Mouse (Mus musculus) neural tube, embryonic 14.5 days (tissue): ENCODE results near the gene Car1. TPM values are rescaled to one million over a fixed set of nuclear protein-coding genes. Genes with fewer than 3 reads are reported as not detected.
"Not testable (repeated sequence)": the region's sequence is repeated elsewhere in the genome, so short reads cannot be mapped to it uniquely, and the experiment has no call there.

ENCODE experiments used
- ATAC-seq: fragments of 200-750 bp; cut with Nextera tagmentation; 2 replicates; pipeline ENCODE4 v1.8.0; 2017; ENCODE audit warnings: low read depth, mild to moderate bottlenecking, moderate TSS enrichment, moderate library complexity
- H3K27ac ChIP-seq: fragments of 300-500 bp; sonication (generic); 2 replicates; pipeline ENCODE4 v1.5.1; 2014; ENCODE audit warnings: low read depth, mild to moderate bottlenecking, control low read depth, low read length, moderate library complexity, mixed read lengths
- H3K27me3 ChIP-seq: fragments of 300-500 bp; sonication (generic); 2 replicates; pipeline ENCODE4 v1.6.1; 2014; ENCODE audit warnings: low read length; ENCODE audit not compliant: control insufficient read depth, insufficient read depth
- H3K36me3 ChIP-seq: fragments of 300-500 bp; sonication (generic); 2 replicates; pipeline ENCODE4 v1.6.1; 2014; ENCODE audit warnings: low read length, mixed read lengths; ENCODE audit not compliant: control insufficient read depth, insufficient read depth
- H3K4me1 ChIP-seq: fragments of 300-500 bp; sonication (generic); 2 replicates; pipeline ENCODE4 v1.6.1; 2014; ENCODE audit warnings: low read length; ENCODE audit not compliant: control insufficient read depth, insufficient read depth
- H3K4me2 ChIP-seq: fragments of 300-500 bp; sonication (generic); 2 replicates; pipeline ENCODE4 v1.6.1; 2014; ENCODE audit warnings: mild to moderate bottlenecking, low read depth, low read length, control low read depth
- H3K4me3 ChIP-seq: fragments of 300-500 bp; sonication (generic); 2 replicates; pipeline ENCODE4 v1.5.1; 2014; ENCODE audit warnings: low read depth, low read length, control low read depth, mixed read lengths
- H3K9ac ChIP-seq: fragments of 300-500 bp; sonication (generic); replicated peaks from 2 replicates; pipeline ENCODE4 v1.6.1; 2014; ENCODE audit warnings: low read depth, mild to moderate bottlenecking, control low read depth, low read length, mixed read lengths
- H3K9me3 ChIP-seq: fragments of 300-500 bp; sonication (generic); 2 replicates; pipeline ENCODE4 v1.6.1; 2016; ENCODE audit warnings: low read length; ENCODE audit not compliant: control insufficient read depth
- WGBS: fragments of 180-500 bp; shearing (Covaris S2); extraction: QIAGEN DNeasy Blood & Tissue Kit; methylation state at CpG from one replicate; pipeline ENCODE4 v1.1.7; 2014; 5-methylcytosine and 5-hydroxymethylcytosine counted together
- polyA plus RNA-seq: library from polyadenylated mRNA; unstranded; fragments of >200 nt; fragmentation: Nextera tagmentation; extraction: Ambion mirVana; gene quantifications from 2 replicates; pipeline ENCODE4 v1.2.1, GENCODE M21; 2014

The Car1 gene
- polyA plus RNA-seq, 1 experiment from 2014 or later = not detected

GRCm38 (mm10) chr3:14772473-14772872 is 35.7 kb downstream of the Car1 start:
- WGBS = 98% methylated on average over 1 of the region's 1 CpGs
- not testable (repeated sequence) for H3K27me3 ChIP-seq, H3K9ac ChIP-seq, ATAC-seq, H3K4me3 ChIP-seq, H3K27ac ChIP-seq, H3K36me3 ChIP-seq, H3K4me1 ChIP-seq, H3K4me2 ChIP-seq, H3K9me3 ChIP-seq

- H3K4me1 ChIP-seq = no peaks in the 10 kb centered on the region
- H3K36me3 ChIP-seq = no peaks in the 10 kb centered on the region
- no peak for ATAC-seq
- no peak overlapping the region for H3K27ac ChIP-seq
- no peaks in the 10 kb centered on the region for H3K27me3 ChIP-seq
- H3K9me3 ChIP-seq = no peaks in the 10 kb centered on the region
- no peak overlapping the region for H3K4me3 ChIP-seq
- WGBS = 80% methylated on average over 2 of the region's 2 CpGs
- no peak overlapping the region for H3K9ac ChIP-seq
- no peak overlapping the region for H3K4me2 ChIP-seq
These were observed 43.2 kb downstream of the Car1 start for GRCm38 (mm10) chr3:14764755-14765566.

- H3K4me3 ChIP-seq = no peak overlapping the region
- H3K4me2 ChIP-seq = no peak overlapping the region
- no peak overlapping the region for H3K9ac ChIP-seq
- no peaks in the 10 kb centered on the region for H3K27me3 ChIP-seq
- WGBS = 97% methylated on average over 1 of the region's 1 CpGs
- no peaks in the 10 kb centered on the region for H3K4me1 ChIP-seq
- no peak overlapping the region for H3K27ac ChIP-seq
- no peak for ATAC-seq
- H3K9me3 ChIP-seq = no peaks in the 10 kb centered on the region
- H3K36me3 ChIP-seq = no peaks in the 10 kb centered on the region
These were observed 52.5 kb downstream of the Car1 start for GRCm38 (mm10) chr3:14755716-14756115.

DNA sequence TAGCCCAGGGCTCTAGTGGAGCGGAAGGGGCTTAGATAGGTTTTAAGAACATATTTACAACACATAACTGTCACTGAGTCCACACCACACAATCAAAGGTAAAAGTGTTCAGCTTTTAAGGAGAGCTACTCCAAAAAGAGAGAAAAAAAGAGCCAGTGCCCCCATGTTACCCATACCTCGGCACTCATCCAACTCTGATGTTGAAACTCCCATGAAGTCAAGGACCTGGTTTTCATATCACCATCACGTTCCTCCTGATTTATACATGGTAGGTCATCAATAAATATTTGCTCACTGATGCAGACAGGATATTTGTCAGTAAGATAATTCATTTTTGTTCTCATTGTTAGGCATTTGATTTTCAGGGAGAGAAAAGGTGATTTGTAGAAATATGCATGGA is 62.1 kb downstream of the Car1 start:
- Histone ChIP-seq H3K4me3 (no peak overlapping the region), H3K36me3 (no peaks in the 10 kb centered on the region), H3K4me2 (no peak overlapping the region), H3K9me3 (no peaks in the 10 kb centered on the region), H3K27ac (no peak overlapping the region), H3K4me1 (no peaks in the 10 kb centered on the region), H3K27me3 (no peaks in the 10 kb centered on the region), H3K9ac (no peak overlapping the region)
- WGBS = 93% methylated on average over 3 of the region's 3 CpGs
- ATAC-seq = no peak

GRCm38 (mm10) chr3:14738261-14738660 is 69.9 kb downstream of the Car1 start:
- no peak overlapping the region for H3K27ac ChIP-seq
- no peak overlapping the region for H3K4me3 ChIP-seq
- H3K36me3 ChIP-seq = no peaks in the 10 kb centered on the region
- H3K4me2 ChIP-seq = no peak overlapping the region
- H3K9ac ChIP-seq = no peak overlapping the region
- no peak for ATAC-seq
- WGBS = 72% methylated on average over 2 of the region's 2 CpGs
- no peaks in the 10 kb centered on the region for H3K27me3 ChIP-seq
- no peaks in the 10 kb centered on the region for H3K9me3 ChIP-seq
- no peaks in the 10 kb centered on the region for H3K4me1 ChIP-seq

- ATAC-seq, H3K4me2 ChIP-seq: not testable (repeated sequence)
- WGBS = 98% methylated on average over 1 of the region's 1 CpGs
These were observed 80.7 kb downstream of the Car1 start for GRCm38 (mm10) chr3:14727496-14727895.

GRCm38 (mm10) chr3:14725462-14725861 is 82.7 kb downstream of the Car1 start:
- not testable (repeated sequence) for H3K4me1 ChIP-seq, H3K4me3 ChIP-seq

More at GRCm38 (mm10) chr3:14727496-14727895, 80.7 kb downstream of the Car1 start:
- H3K27ac ChIP-seq, H3K27me3 ChIP-seq, H3K9me3 ChIP-seq, H3K4me1 ChIP-seq, H3K36me3 ChIP-seq, H3K4me3 ChIP-seq, H3K9ac ChIP-seq: not testable (repeated sequence)

More at GRCm38 (mm10) chr3:14725462-14725861, 82.7 kb downstream of the Car1 start:
- H3K9ac ChIP-seq, H3K27ac ChIP-seq, ATAC-seq, H3K4me2 ChIP-seq, H3K36me3 ChIP-seq, H3K27me3 ChIP-seq, H3K9me3 ChIP-seq: not testable (repeated sequence)

Other genes starting within 250 kb of the Car1 start
- gene 1810022K09Rik, start 197.1 kb downstream of the Car1 start, polyA plus RNA-seq = 383 and 418 TPM in 2 replicates
- 0.51 and 1.9 TPM in 2 replicates for gene Car13, start 166.6 kb downstream of the Car1 start, polyA plus RNA-seq
- 1.7 and 8.9 TPM in 2 replicates for gene Car3, start 55.1 kb upstream of the Car1 start, polyA plus RNA-seq
- gene Car2, start 77.9 kb upstream of the Car1 start, polyA plus RNA-seq = 19.1 and 24.7 TPM in 2 replicates